Mouse (Mus musculus): ENCODE data around the gene Dcps.
A peak's percentile ranks its signal among the peaks of the same experiment; 100 is the strongest.

Dcps gene

GRCm38 (mm10) chr9:35175251-35176123 lies at the start of gene Dcps:
Gene Dcps, minus strand, starts transcription at chr9:35176061.
- DNase-seq (ENCODE audit: low read depth), result peak; percentile 84

- DNase-seq (ENCODE audit: low read depth), result no peak
Observed at GRCm38 (mm10) chr9:35223466-35223865, 47.6 kb upstream of the Dcps start.

- no peak for DNase-seq (ENCODE audit: low read depth)
Observed at GRCm38 (mm10) chr9:35217963-35218362, 42.1 kb upstream of the Dcps start.

- peak; percentile 3 for DNase-seq (ENCODE audit: low read depth)
Observed at GRCm38 (mm10) chr9:35211573-35212511, 36.0 kb upstream of the Dcps start.

- DNase-seq (ENCODE audit: low read depth), result peak; percentile 98
Observed at GRCm38 (mm10) chr9:35210542-35211474, 34.9 kb upstream of the Dcps start, which contains the start of gene Foxred1. Gene Foxred1, minus strand, starts transcription at chr9:35211055.

- DNase-seq (ENCODE audit: low read depth), result no peak
Observed at GRCm38 (mm10) chr9:35204421-35204820, 28.6 kb upstream of the Dcps start.

- DNase-seq (ENCODE audit: low read depth), result no peak
Observed at GRCm38 (mm10) chr9:35203536-35203935, 27.7 kb upstream of the Dcps start.

GRCm38 (mm10) chr9:35200529-35201060 lies 24.7 kb upstream of the Dcps start:
- DNase-seq (ENCODE audit: low read depth), result no peak

GRCm38 (mm10) chr9:35199772-35200471 lies 24.1 kb upstream of the Dcps start, which contains the start of the genes Srpr and Tirap:
Gene Srpr, plus strand, starts transcription at chr9:35200175.
Gene Tirap, minus strand, starts transcription at chr9:35200291.
- peak; percentile 60 for DNase-seq (ENCODE audit: low read depth)

GRCm38 (mm10) chr9:35198945-35199771 lies 23.3 kb upstream of the Dcps start:
- no peak for DNase-seq (ENCODE audit: low read depth)

GRCm38 (mm10) chr9:35198351-35198750 lies 22.5 kb upstream of the Dcps start:
- DNase-seq (ENCODE audit: low read depth), result no peak

GRCm38 (mm10) chr9:35197625-35198024 lies 21.8 kb upstream of the Dcps start:
- DNase-seq (ENCODE audit: low read depth), result no peak

GRCm38 (mm10) chr9:35194048-35194447 lies 18.2 kb upstream of the Dcps start:
- DNase-seq (ENCODE audit: low read depth), result no peak

- DNase-seq (ENCODE audit: low read depth), result no peak
Observed at GRCm38 (mm10) chr9:35192983-35193542, 17.2 kb upstream of the Dcps start.

GRCm38 (mm10) chr9:35188700-35189099 lies 12.8 kb upstream of the Dcps start:
- DNase-seq (ENCODE audit: low read depth), result no peak

GRCm38 (mm10) chr9:35187351-35187903 lies 11.6 kb upstream of the Dcps start:
- DNase-seq (ENCODE audit: low read depth), result no peak

GRCm38 (mm10) chr9:35186430-35186829 lies 10.6 kb upstream of the Dcps start:
- DNase-seq (ENCODE audit: low read depth), result no peak

GRCm38 (mm10) chr9:35183359-35183758 lies 7.5 kb upstream of the Dcps start:
- no peak for DNase-seq (ENCODE audit: low read depth)

GRCm38 (mm10) chr9:35182832-35183231 lies 7.0 kb upstream of the Dcps start:
- DNase-seq (ENCODE audit: low read depth), result no peak
